Mouse (Mus musculus): ENCODE data around the gene Dab2. TPM values are rescaled to one million over a fixed set of nuclear protein-coding genes. Genes with fewer than 3 reads are reported as not detected.

Gene Dab2
- total RNA-seq, 2 experiments from 2014 or later: 435 to 470 TPM

DNA sequence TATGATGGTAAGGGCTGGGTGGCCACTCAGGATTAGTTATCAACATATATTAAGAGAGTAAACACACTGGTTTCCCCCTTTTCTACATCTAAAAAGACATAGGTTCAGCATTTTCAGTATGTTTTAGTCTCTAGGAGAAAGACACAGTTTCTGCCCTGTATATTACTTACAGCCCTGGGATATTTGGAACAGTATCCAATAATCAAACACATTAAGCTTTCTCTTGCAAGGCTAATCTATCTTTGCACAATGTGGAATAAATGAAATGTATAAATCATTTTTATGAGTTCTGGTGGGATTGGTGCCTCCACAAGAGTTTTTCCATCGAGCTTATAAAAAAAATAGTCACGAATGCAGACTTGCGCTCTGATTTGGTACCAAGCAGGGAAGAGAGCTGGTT, 169.8 kb downstream of the Dab2 start:
- DNase-seq: no peak

DNA sequence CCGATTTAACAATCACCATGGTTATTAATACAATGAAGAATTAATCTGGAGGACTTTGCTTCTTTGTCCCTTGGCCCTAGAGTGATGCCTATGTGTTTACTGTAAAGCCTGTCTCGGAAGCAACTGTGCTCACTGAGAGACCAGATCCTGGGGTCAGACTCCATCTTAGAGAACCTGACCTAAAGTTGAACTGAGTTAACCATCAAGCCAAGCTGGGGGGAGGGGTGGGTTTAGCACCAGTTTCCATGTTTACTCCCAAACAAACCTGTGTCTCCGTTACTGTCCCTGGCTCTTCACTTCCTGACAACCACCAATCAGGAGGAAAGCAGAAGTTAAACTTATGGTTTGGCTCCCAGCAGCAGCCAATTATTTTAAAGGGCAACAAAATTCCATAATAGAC, 184.0 kb downstream of the Dab2 start:
- no peak for DNase-seq

Other genes starting within 250 kb of the Dab2 start
- under 1 TPM in 1 of 2 experiments, not detected in 1; 0.33 TPM for gene C9, start 145.5 kb downstream of the Dab2 start, total RNA-seq (2021)
- gene Fyb, start 223.1 kb downstream of the Dab2 start, total RNA-seq (2021): 10 to 100 TPM; 22.9 to 27.0 TPM